9 mouse cellular contexts compared by ENCODE assay signal in genomic region chr11:65162767-65163120, GRCm38 (mm10). TPM values are rescaled to one million over a fixed set of nuclear protein-coding genes. Genes with fewer than 3 reads are reported as not detected.
DNase-seq lines count a peak whose midpoint lies in the region; TF ChIP-seq lines count a peak whose summit lies in the region.
"Had no signal": no experiment of that assay in that cellular context is flagged by ENCODE, and none has a peak within 500 bp of the region (broad histone marks: within the 10 kb centered on the region; RNA-seq: fewer than 3 reads in every experiment).

TSS of gene Arhgap44 (minus strand) at chr11:65162961.

- no peak within 1 kb of the TSS for H3K27ac ChIP-seq in small intestine, adult 2 months (ENCODE audit: insufficient read depth, low read depth, low read length)

- TF ChIP-seq POLR2A in small intestine, adult 2 months (IDR thresholded peaks at IDR 0.05; ENCODE audit: low read depth, low read length): no peak

- H3K27me3 ChIP-seq in small intestine, adult 2 months (ENCODE audit: control insufficient read depth, insufficient read depth, low read length): no peaks in the 10 kb centered on the region

- H3K4me3 ChIP-seq in small intestine, adult 2 months (ENCODE audit: low read depth, low read length): peak within 1 kb of the TSS; percentile 68

- intact Hi-C loops in left cerebral cortex, postnatal 10 days (cut with DNase I): no loop called here

- no peak for TF ChIP-seq CTCF in small intestine, adult 2 months (IDR thresholded peaks at IDR 0.05; ENCODE audit: extremely low read depth, insufficient read length, insufficient replicate concordance, low read depth, low read length)

- WGBS in small intestine, adult 2 months: 3% methylated on average over 26 of the region's 27 CpGs

- H3K36me3 ChIP-seq in small intestine, adult 2 months (ENCODE audit: control insufficient read depth, insufficient read depth, low read length): no peaks in the 10 kb centered on the region

- peak; percentile 85 for DNase-seq in adrenal gland, postnatal 10 days
- DNase-seq in cerebellum, postnatal 4 days (ENCODE audit: low spot score in 2 of 2): peak; percentile 50 to 66
- DNase-seq in gastrocnemius, postnatal 10 days: peak; percentile 74
- DNase-seq in hindlimb bud, embryonic 11.5 days (ENCODE audit: extremely low spot score, low read depth, low spot score): peak; percentile 10
- peak; percentile 68 to 83 for DNase-seq in left cerebral cortex, postnatal 10 days (ENCODE audit: extremely low spot score in 1 of 2, low spot score in 2 of 2)
- peak; percentile 64 for DNase-seq in mesoderm, embryonic 11.5 days (ENCODE audit: low read depth, low spot score)
- no peak for DNase-seq in natural killer cell, adult 2 months (ENCODE audit: low spot score in 2 of 2)

- no peaks in the 10 kb centered on the region for H3K4me1 ChIP-seq in small intestine, adult 2 months (ENCODE audit: control insufficient read depth, insufficient read depth, insufficient read length, low read length)

RNA-seq across cellular contexts. Expression of gene Arhgap44, which starts in this region (rescaled TPM):
- 1 to 10 TPM; 7.5 to 8.7 TPM for total RNA-seq in adrenal gland, postnatal 10 days (2021)
- 1 to 10 TPM; 6.0 to 7.7 TPM for total RNA-seq in gastrocnemius, postnatal 10 days (2021)
- total RNA-seq in left cerebral cortex, postnatal 10 days (2021): 100 to 1,000 TPM; 136 to 139 TPM
- 1.1 and 1.7 TPM in 2 replicates for polyA plus RNA-seq in small intestine, adult 2 months (2012; rRNA removed)
- total RNA-seq: hematopoietic stem cell, adult 5-6 weeks had no signal

Comparison
In these comparisons a context has a peak if more than half of its experiments do, and no peak if none do; other contexts are left out.
1. RNA of gene Arhgap44 (total RNA-seq): 136 to 139 TPM in left cerebral cortex, postnatal 10 days; 7.5 to 8.7 TPM in adrenal gland, postnatal 10 days and 6.0 to 7.7 TPM in gastrocnemius, postnatal 10 days; every median in the first group is over 10 times any median in the second.
2. DNase-seq: peak in adrenal gland, postnatal 10 days (single experiment), cerebellum, postnatal 4 days (2 of 2), gastrocnemius, postnatal 10 days (single experiment), hindlimb bud, embryonic 11.5 days (single experiment), left cerebral cortex, postnatal 10 days (2 of 2) and mesoderm, embryonic 11.5 days (single experiment); none in natural killer cell, adult 2 months (0 of 2).